Mouse (Mus musculus) megakaryocyte, adult 5-6 weeks (primary cell): ENCODE results near the gene Lrrc1. TPM values are rescaled to one million over a fixed set of nuclear protein-coding genes. Genes with fewer than 3 reads are reported as not detected.
A peak's percentile ranks its signal among the peaks of the same experiment; 100 is the strongest.

ENCODE experiments used
- ATAC-seq: 2 replicates; pipeline ENCODE4 v1.8.0; 2016; ENCODE audit warnings: mild to moderate bottlenecking, inconsistent platforms; ENCODE audit not compliant: poor library complexity, severe bottlenecking
- total RNA-seq, 2 experiments: library from RNA; stranded (forward) in 1 of 2; stranded (reverse) in 1 of 2; fragments of 153-499, 151-499 nt in 1 of 2; fragments of 221-1000, 200-1000 nt in 1 of 2; gene quantifications; 2 replicates each; pipeline versions ENCODE4 v1.2.3 to v1.2.4; 2015 to 2017

Gene Lrrc1
- total RNA-seq, 2 experiments from 2014 or later: 1.7 to 3.9 TPM

GRCm38 (mm10) chr9:77545068-77545421, 375 bp upstream of the Lrrc1 start:
- peak; percentile 22; the same call in 1 of the 2 replicates for ATAC-seq

GRCm38 (mm10) chr9:77543351-77544321, 1.0 kb downstream of the Lrrc1 start:
- peak; percentile 55 for ATAC-seq

GRCm38 (mm10) chr9:77541556-77541955, 3.1 kb downstream of the Lrrc1 start:
- ATAC-seq: no peak

- no peak for ATAC-seq
Observed at GRCm38 (mm10) chr9:77539232-77539631, 5.4 kb downstream of the Lrrc1 start.

- ATAC-seq: peak; percentile 70
Observed at GRCm38 (mm10) chr9:77537357-77537756, 7.3 kb downstream of the Lrrc1 start.

- ATAC-seq: peak; percentile 0; the same call in 1 of the 2 replicates
Observed at GRCm38 (mm10) chr9:77536832-77537231, 7.8 kb downstream of the Lrrc1 start.

GRCm38 (mm10) chr9:77536286-77536685, 8.4 kb downstream of the Lrrc1 start:
- ATAC-seq: no peak

- no peak for ATAC-seq
Observed at GRCm38 (mm10) chr9:77535021-77535744, 9.5 kb downstream of the Lrrc1 start.

GRCm38 (mm10) chr9:77528379-77529041, 16.2 kb downstream of the Lrrc1 start:
- peak; percentile 82 for ATAC-seq

- ATAC-seq: peak; percentile 82
Observed at GRCm38 (mm10) chr9:77527170-77527569, 17.5 kb downstream of the Lrrc1 start.

GRCm38 (mm10) chr9:77526715-77527114, 18.0 kb downstream of the Lrrc1 start:
- no peak for ATAC-seq

GRCm38 (mm10) chr9:77525595-77526295, 18.9 kb downstream of the Lrrc1 start:
- no peak for ATAC-seq

- ATAC-seq: no peak
Observed at GRCm38 (mm10) chr9:77523793-77524192, 20.9 kb downstream of the Lrrc1 start.

GRCm38 (mm10) chr9:77522476-77522875, 22.2 kb downstream of the Lrrc1 start:
- no peak for ATAC-seq

- peak; percentile 27 for ATAC-seq
Observed at GRCm38 (mm10) chr9:77519198-77519597, 25.5 kb downstream of the Lrrc1 start.

- ATAC-seq: no peak
Observed at GRCm38 (mm10) chr9:77516782-77517364, 27.8 kb downstream of the Lrrc1 start.

GRCm38 (mm10) chr9:77513892-77514291, 30.8 kb downstream of the Lrrc1 start:
- peak; percentile 38; the same call in 1 of the 2 replicates for ATAC-seq

GRCm38 (mm10) chr9:77512220-77512619, 32.5 kb downstream of the Lrrc1 start:
- ATAC-seq: no peak

- no peak for ATAC-seq
Observed at GRCm38 (mm10) chr9:77510574-77510973, 34.1 kb downstream of the Lrrc1 start.

GRCm38 (mm10) chr9:77507743-77508394, 36.8 kb downstream of the Lrrc1 start:
- ATAC-seq: peak; percentile 24
